Mouse (Mus musculus): Measurements from ENCODE around the gene Elmo1. TPM values are rescaled to one million over a fixed set of nuclear protein-coding genes. Genes with fewer than 3 reads are reported as not detected.

The Elmo1 gene
- polyA plus RNA-seq, 1 experiment from 2014 or later: 12.3 TPM

DNA sequence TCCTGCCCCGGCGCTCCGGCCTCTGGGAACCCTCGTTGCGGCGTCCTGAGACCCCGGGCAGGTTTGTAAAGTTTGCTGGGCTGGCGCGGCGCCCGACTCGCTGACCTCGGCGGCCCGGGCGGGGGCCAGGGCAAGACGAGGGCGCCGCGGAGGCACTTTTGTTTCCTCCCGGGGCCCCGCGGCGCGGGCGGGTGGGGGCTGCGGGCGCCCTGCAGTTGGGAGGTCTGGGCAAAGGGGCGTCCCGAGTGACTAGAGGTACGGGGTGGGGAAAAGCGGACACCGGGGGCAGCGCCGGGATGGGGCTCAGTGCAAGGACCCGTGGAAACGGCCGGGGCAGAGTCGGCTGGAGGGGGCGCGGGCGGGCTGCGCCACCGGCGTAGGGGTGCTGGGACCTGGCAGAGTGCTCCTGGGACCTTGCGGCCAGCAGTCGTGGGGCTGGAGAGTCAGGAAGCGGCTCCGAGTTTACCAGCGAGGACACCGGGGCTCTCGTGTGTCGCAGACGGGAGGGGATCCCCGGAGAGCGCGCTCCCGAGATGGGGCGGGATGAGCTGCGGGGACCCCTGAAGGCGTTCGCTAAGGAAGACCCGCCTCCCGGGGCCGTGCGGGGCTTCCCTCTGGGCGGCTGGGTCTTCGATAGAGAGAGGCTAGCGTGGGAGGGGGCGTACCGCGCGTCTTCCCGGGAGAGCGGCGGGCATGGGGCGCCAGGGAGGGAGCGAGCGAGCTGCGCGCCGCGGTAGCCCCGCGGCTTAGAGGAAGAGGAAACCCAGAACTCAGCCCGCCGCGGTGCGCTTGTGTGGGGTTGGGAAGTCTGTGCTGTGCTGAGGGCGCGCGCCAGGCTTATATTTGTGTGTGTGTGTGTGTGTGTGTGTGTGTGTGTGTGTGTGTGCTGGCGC is 561 bp downstream of the Elmo1 start:
- H3K9ac ChIP-seq (ENCODE audit: low read length): peak overlapping the region; percentile 78
- peak overlapping the region; percentile 70 for H3K4me3 ChIP-seq (ENCODE audit: low read depth, low read length)
- 1% methylated on average over 86 of the region's 93 CpGs for WGBS
- DNase-seq (ENCODE audit: low spot score) (peak; percentile 86), ATAC-seq (replicated peaks; ENCODE audit: low FRiP score) (peak; percentile 75)
- peak overlapping the region; percentile 94 for H3K4me2 ChIP-seq (ENCODE audit: low read depth, low read length, severe bottlenecking)
- H3K4me1 ChIP-seq (replicated peaks; ENCODE audit: control insufficient read depth, insufficient read depth, low read length): peaks cover 3% of the 10 kb centered on the region; the same call in 1 of the 2 replicates
- H3K36me3 ChIP-seq (ENCODE audit: control insufficient read depth, insufficient read depth, low read length): no peaks in the 10 kb centered on the region
- H3K27me3 ChIP-seq (ENCODE audit: control insufficient read depth, insufficient read depth, low read length): no peaks in the 10 kb centered on the region; the same call in 1 of the 2 replicates
- peak overlapping the region; percentile 64; the same call in 1 of the 2 replicates for H3K27ac ChIP-seq (ENCODE audit: low read depth, low read length)
- H3K9me3 ChIP-seq (ENCODE audit: control insufficient read depth, low read length): no peaks in the 10 kb centered on the region

DNA sequence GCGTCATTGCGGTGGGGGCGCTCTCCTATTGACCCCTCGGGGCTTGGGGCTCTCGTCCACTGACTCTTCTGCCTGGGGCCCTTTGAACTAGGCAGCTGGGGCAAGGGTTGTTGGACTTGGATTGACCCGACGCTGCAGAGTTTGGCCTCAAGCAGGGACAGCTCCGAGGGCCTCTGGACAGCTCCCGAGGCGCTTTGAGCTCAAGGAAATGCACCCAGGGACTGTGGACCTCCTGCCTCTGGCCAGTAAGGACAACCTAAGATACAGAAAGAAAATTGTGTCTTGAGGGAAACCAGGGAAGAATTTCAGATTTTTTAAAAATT is 1.2 kb downstream of the Elmo1 start:
- Histone ChIP-seq H3K9me3 (ENCODE audit: control insufficient read depth, low read length) (no peaks in the 10 kb centered on the region), H3K27me3 (ENCODE audit: control insufficient read depth, insufficient read depth, low read length) (no peaks in the 10 kb centered on the region; the same call in 1 of the 2 replicates), H3K4me2 (ENCODE audit: low read depth, low read length, severe bottlenecking) (peak overlapping the region; percentile 94), H3K4me3 (ENCODE audit: low read depth, low read length) (peak overlapping the region; percentile 70), H3K27ac (ENCODE audit: low read depth, low read length) (no peak overlapping the region), H3K4me1 (replicated peaks; ENCODE audit: control insufficient read depth, insufficient read depth, low read length) (peaks cover 3% of the 10 kb centered on the region; the same call in 1 of the 2 replicates), H3K36me3 (ENCODE audit: control insufficient read depth, insufficient read depth, low read length) (no peaks in the 10 kb centered on the region), H3K9ac (ENCODE audit: low read length) (peak overlapping the region; percentile 78)
- ATAC-seq (replicated peaks; ENCODE audit: low FRiP score) (peak; percentile 22; the same call in 1 of the 2 replicates), DNase-seq (ENCODE audit: low spot score) (no peak)
- 1% methylated on average over 9 of the region's 10 CpGs for WGBS

DNA sequence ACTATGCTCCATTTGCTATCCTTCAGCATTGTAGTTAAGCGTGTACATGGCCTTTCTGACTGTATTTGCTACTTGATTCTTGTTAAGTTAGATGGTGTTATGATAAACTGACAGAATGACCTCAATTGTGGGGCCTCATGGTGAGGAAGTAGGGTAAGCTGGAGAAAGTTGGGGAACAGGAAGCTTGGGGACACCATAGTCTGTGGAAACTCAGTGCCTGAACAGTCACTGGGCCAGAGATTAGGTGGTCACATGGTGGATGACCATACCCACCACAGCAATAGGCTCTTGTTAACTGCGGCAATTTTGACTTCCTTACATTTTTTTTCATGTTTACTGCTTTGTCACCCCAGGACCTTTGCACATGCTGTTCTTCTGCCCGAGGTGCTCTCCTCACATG is 1.9 kb downstream of the Elmo1 start:
- Histone ChIP-seq H3K9ac (ENCODE audit: low read length) (no peak overlapping the region), H3K4me3 (ENCODE audit: low read depth, low read length) (no peak overlapping the region), H3K4me2 (ENCODE audit: low read depth, low read length, severe bottlenecking) (no peak overlapping the region), H3K4me1 (replicated peaks; ENCODE audit: control insufficient read depth, insufficient read depth, low read length) (peaks cover 3% of the 10 kb centered on the region; the same call in 1 of the 2 replicates), H3K9me3 (ENCODE audit: control insufficient read depth, low read length) (no peaks in the 10 kb centered on the region), H3K27ac (ENCODE audit: low read depth, low read length) (no peak overlapping the region), H3K36me3 (ENCODE audit: control insufficient read depth, insufficient read depth, low read length) (no peaks in the 10 kb centered on the region), H3K27me3 (ENCODE audit: control insufficient read depth, insufficient read depth, low read length) (no peaks in the 10 kb centered on the region; the same call in 1 of the 2 replicates)
- DNase-seq (ENCODE audit: low spot score) (no peak), ATAC-seq (replicated peaks; ENCODE audit: low FRiP score) (no peak)
- WGBS: 87% methylated on average over 3 of the region's 3 CpGs

DNA sequence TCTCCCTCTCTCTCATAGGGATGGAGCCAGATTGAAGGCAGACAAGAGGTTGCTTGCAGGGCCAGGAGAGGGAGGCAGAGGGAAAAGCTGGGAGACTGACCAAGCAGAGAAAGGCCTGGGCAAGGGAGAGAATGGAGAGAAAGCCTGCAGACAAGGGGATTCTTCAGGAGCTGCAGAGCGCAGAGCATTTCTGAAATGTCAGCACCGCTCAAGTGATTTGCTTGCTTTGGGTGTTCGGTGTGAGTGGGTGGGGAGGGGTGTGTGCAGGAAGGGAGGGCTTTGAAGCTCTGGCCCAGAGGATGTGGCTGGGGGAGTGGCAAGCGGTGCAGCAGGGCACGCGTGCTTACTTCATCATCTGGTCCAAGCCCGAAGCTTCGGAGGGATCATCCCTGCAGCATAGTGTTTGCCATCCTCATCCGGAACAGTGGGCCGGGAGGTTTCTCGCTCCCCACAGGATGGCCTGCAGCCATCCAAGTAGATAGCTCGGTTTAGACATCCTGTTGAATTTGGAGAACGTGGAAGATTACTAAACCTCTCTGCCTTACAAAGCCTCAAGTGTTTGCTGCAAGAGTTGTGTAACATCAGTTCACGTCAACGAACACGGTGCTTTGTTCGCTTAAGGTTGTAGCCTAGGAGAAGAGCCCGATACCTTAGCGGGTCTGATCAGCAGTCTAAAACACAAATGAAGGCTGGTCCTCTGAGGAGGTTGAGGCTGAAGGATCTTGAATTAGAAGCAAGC is 3.1 kb downstream of the Elmo1 start:
- no peak for DNase-seq (ENCODE audit: low spot score)
- Histone ChIP-seq H3K9me3 (ENCODE audit: control insufficient read depth, low read length) (no peaks in the 10 kb centered on the region), H3K4me1 (replicated peaks; ENCODE audit: control insufficient read depth, insufficient read depth, low read length) (peaks cover 3% of the 10 kb centered on the region; the same call in 1 of the 2 replicates), H3K4me3 (ENCODE audit: low read depth, low read length) (no peak overlapping the region), H3K27ac (ENCODE audit: low read depth, low read length) (no peak overlapping the region), H3K4me2 (ENCODE audit: low read depth, low read length, severe bottlenecking) (no peak overlapping the region), H3K36me3 (ENCODE audit: control insufficient read depth, insufficient read depth, low read length) (no peaks in the 10 kb centered on the region), H3K9ac (ENCODE audit: low read length) (no peak overlapping the region), H3K27me3 (ENCODE audit: control insufficient read depth, insufficient read depth, low read length) (no peaks in the 10 kb centered on the region; the same call in 1 of the 2 replicates)
- ATAC-seq (replicated peaks; ENCODE audit: low FRiP score): no peak
- 75% methylated on average over 19 of the region's 19 CpGs for WGBS

DNA sequence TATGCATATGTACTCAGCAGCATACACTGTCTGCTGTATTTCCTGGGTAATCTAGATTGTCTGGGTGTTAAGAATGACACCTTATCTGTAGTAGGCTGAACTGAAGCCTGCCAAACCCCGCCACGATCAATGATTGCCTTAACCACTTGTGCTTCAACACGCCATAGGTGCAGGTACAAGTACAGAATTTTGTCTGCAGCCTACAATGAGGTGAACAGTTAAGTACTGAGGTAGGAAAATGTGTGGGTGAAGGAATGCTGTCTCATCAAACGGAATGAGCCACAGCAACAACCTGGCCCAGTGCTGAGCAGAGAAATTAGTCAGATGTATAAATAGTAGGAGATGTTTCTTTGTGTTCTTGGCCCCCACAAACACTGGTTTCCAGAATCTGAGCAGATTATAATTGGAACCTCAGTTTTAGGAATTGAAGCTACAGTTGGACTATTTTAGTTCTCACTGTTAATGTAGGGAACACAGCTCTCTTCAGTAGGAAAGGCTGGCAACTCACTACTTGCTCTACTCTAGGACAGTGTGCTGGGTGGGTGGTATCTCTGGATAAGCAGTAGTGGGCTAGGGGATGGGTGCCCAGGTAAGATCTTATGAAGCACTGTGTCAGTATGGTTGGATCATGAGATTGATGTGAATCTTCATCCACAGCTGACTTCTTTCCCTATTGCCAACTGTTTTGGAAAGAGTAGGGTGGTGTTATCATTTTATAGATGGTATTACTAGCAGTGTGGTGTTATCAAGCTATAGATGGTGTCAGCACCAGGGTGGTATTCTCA is 4.7 kb downstream of the Elmo1 start:
- Histone ChIP-seq H3K27ac (ENCODE audit: low read depth, low read length) (no peak overlapping the region), H3K4me1 (replicated peaks; ENCODE audit: control insufficient read depth, insufficient read depth, low read length) (no peaks in the 10 kb centered on the region; the same call in 1 of the 2 replicates), H3K9ac (ENCODE audit: low read length) (no peak overlapping the region), H3K4me3 (ENCODE audit: low read depth, low read length) (no peak overlapping the region), H3K27me3 (ENCODE audit: control insufficient read depth, insufficient read depth, low read length) (no peaks in the 10 kb centered on the region; the same call in 1 of the 2 replicates), H3K4me2 (ENCODE audit: low read depth, low read length, severe bottlenecking) (no peak overlapping the region), H3K9me3 (ENCODE audit: control insufficient read depth, low read length) (no peaks in the 10 kb centered on the region), H3K36me3 (ENCODE audit: control insufficient read depth, insufficient read depth, low read length) (no peaks in the 10 kb centered on the region)
- no peak for ATAC-seq (replicated peaks; ENCODE audit: low FRiP score)
- WGBS: 93% methylated on average over 4 of the region's 4 CpGs
- DNase-seq (ENCODE audit: low spot score): no peak

DNA sequence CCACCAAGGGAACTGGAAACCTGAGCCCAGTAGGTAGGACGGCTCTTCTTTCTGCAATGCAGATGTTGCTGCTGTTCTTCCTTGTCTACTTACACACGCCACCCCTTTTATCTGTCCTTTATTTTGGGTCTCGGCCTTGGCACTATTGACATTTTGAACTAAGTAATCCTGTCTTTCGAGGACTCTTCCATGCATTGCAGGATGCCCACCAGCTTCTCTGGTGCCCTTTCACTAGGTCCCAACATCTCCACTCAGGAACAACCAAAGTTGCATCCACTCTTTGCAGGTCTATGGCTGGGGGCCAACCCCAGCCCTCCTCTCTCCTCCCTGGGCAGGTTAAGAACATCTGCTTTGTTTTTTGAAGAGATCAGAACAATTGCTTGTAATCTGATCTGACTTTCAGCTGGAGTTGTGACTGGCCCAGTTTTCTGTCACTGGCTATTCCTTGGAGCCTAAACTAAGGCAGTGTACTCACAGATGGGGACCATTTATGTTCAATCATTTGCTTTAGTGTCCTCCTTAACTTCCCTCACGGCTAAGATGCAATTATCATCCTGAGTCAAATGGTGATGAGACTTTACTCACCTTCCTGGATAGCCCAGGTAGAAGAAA is 6.7 kb downstream of the Elmo1 start:
- H3K9me3 ChIP-seq (ENCODE audit: control insufficient read depth, low read length): no peaks in the 10 kb centered on the region

DNA sequence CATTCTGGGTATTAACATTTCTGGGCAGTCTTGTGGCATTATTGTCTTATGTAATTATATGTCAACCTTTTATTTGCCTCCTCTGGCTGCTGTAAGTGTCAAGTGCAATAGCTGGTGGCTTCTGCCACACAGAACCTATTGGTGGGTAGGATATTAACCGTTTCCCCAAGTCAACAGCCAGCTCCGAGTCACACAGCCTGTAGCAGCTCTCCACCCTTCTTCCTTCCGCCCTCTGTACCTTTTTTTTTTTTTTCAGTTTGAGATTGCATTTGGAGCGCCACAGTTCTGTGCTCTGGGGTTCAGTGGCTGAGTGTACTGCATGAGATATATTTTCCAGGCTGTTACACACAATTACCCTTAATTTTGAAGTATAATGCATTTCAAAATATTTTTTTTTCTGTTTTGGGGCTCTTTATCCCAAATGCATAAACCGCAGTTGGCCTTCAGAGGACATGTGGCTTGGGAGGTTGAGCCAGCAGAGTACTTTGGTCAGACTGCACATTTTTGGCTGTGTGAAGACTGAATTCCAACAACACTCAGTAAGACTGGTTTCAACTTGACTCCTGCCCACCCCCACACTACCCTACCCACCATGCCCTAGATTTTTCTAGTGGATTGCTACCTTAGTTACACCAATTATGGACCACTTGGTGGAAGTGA is 7.7 kb downstream of the Elmo1 start:
- DNase-seq (ENCODE audit: low spot score): no peak
- H3K4me3 ChIP-seq (ENCODE audit: low read depth, low read length): no peak overlapping the region
- 55% methylated on average over 5 of the region's 5 CpGs for WGBS
- no peaks in the 10 kb centered on the region for H3K36me3 ChIP-seq (ENCODE audit: control insufficient read depth, insufficient read depth, low read length)
- no peak overlapping the region for H3K9ac ChIP-seq (ENCODE audit: low read length)
- no peaks in the 10 kb centered on the region for H3K9me3 ChIP-seq (ENCODE audit: control insufficient read depth, low read length)
- no peak overlapping the region for H3K27ac ChIP-seq (ENCODE audit: low read depth, low read length)
- ATAC-seq (replicated peaks; ENCODE audit: low FRiP score): no peak
- no peaks in the 10 kb centered on the region for H3K27me3 ChIP-seq (ENCODE audit: control insufficient read depth, insufficient read depth, low read length)
- H3K4me2 ChIP-seq (ENCODE audit: low read depth, low read length, severe bottlenecking): no peak overlapping the region
- no peaks in the 10 kb centered on the region for H3K4me1 ChIP-seq (replicated peaks; ENCODE audit: control insufficient read depth, insufficient read depth, low read length)

More for the DNA sequence above, 6.7 kb downstream of the Elmo1 start:
- Histone ChIP-seq H3K36me3 (ENCODE audit: control insufficient read depth, insufficient read depth, low read length) (no peaks in the 10 kb centered on the region), H3K27me3 (ENCODE audit: control insufficient read depth, insufficient read depth, low read length) (no peaks in the 10 kb centered on the region), H3K27ac (ENCODE audit: low read depth, low read length) (no peak overlapping the region), H3K4me2 (ENCODE audit: low read depth, low read length, severe bottlenecking) (no peak overlapping the region), H3K4me3 (ENCODE audit: low read depth, low read length) (no peak overlapping the region), H3K9ac (ENCODE audit: low read length) (no peak overlapping the region), H3K4me1 (replicated peaks; ENCODE audit: control insufficient read depth, insufficient read depth, low read length) (no peaks in the 10 kb centered on the region)
- DNase-seq (ENCODE audit: low spot score) (no peak), ATAC-seq (replicated peaks; ENCODE audit: low FRiP score) (no peak)
- WGBS: 58% methylated on average over 5 of the region's 5 CpGs
